Mouse (Mus musculus): Measurements from ENCODE around the gene 2310061I04Rik.
"Not testable (repeated sequence)": the region's sequence is repeated elsewhere in the genome, so short reads cannot be mapped to it uniquely, and the experiment has no call there.

2310061I04Rik gene

DNA sequence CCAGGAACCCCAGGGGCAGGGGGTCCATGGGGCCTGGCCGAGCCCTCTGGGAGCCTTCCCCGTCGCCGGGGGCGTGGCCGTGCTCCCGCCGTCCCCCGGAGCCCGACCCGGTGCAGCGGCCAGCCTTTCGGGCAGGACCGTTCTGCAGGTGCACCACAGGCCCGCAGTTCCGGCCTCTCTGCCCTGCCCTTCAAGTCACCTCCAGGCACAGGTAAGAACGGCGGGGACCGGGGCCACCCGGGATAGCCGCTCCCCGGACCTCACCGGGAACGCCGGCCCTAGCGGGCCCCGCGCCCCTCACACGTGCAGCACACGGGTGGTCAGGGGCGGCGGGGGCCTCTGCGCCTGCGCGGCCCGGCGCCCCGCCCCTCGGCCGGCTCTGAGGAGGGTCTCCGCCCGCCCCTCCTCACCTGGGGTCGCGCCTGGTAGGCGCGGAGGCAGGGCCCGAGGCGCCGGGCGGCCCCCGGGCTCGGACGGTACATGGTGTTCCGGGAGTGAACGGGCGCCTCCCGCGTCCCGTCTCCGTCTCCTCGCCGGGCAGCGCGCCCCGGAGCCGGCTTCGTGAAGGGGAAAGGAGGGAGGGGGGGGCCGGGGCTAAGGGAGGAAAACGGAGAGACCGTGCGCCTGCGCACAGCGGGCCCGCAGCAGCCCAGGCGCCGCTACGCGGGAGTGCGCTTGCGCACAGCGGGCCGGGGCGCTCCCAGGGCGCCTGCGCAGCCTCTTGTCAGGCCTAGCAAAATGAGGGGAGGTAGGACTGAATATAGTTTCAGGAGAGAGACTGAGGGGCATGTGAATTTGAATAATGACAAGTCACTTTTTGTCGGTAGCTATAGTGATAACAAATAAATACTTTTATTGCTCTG is at the start of gene 2310061I04Rik:
2310061I04Rik (minus strand) TSS at position 651 of the 863 bp plus-strand sequence.
- peak; percentile 89 for DNase-seq (ENCODE audit: low spot score)

DNA sequence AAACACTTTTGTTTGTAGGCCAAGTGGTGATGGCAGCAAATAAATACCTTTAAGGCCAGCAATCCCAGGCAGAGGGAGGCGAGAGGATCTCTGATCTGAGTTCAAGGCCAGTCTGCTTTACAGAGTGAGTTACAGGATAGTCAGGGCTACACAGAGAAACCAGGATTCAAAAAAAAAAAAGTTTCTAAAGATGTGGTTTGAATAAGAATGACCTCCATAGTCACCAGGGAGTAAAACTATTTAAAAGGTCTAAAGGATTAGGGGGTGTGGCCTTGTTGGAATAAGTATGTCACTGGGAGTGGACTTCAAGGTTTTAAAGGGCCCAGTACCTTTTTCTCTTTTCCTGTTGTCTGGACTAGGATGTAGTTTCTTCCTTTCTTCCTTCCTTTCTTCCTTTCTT is 42.7 kb upstream of the 2310061I04Rik start:
- DNase-seq (ENCODE audit: low spot score) = no peak

DNA sequence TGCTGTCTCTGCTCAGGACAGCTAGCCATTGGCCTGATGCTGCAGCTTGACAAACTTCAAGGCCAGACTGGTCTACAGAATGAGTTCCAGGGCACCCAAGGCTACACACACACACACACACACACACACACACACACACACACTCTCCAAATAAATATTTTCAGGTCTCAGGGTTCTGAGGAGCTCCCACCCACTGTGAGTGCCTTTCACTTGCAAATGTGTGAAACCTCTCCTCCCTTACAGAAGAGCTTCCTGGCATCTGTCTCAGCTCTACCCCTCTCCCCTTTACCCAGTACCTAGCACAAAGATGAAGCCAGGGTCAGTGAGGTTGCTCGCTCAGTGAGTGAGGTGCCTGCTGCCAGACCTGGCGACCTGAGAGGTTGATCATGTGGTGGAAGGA is 41.9 kb upstream of the 2310061I04Rik start:
- DNase-seq (ENCODE audit: low spot score) = no peak

DNA sequence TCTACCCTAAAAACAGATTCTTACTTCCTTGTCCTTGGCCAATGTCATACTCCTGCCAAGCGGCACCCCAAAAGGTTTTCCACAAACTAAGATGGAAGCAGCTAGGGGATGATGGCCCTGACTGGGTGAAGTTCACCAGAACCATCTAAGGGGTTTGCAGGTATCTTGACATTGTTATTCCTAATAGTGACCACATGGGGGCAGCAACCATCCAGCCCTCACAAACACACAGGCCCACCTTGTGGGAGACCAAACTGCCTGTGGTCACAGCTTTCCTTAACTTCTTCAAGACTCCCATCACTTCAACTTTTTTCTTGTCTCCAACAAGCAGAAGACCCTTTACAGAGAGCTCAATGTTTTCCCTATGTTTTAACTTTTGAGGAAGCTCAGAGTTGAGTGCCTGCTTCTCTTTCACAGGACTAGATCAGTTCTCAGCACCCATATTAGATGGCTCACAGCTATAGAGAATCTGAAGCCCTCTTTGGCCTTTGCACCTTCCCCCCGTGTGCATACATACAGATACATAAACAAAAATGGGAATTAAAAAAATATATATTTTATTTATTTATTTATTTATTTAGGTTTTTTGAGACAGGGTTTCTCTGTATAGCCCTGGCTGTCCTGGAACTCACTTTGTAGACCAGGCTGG is 40.6 kb upstream of the 2310061I04Rik start:
- no peak for DNase-seq (ENCODE audit: low spot score)

DNA sequence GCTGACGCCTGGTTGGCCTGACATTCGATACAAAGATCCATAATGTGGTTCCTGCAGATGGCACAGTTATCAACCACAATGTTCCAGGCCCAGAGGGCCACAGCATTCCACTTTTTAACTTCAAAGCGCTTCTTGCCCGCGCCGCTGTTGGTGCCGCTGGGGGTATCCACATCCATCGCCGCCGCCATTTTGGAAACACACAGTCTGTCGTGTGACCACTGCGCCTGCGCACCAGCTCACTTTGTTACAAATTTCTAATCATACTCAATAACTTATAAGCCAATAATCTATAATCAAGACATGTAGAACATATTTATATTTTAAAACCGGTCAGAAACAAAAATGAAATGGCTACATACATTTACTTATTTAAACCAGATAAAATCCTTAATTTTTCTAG is 38.5 kb upstream of the 2310061I04Rik start:
- not testable (repeated sequence) for DNase-seq (ENCODE audit: low spot score)

DNA sequence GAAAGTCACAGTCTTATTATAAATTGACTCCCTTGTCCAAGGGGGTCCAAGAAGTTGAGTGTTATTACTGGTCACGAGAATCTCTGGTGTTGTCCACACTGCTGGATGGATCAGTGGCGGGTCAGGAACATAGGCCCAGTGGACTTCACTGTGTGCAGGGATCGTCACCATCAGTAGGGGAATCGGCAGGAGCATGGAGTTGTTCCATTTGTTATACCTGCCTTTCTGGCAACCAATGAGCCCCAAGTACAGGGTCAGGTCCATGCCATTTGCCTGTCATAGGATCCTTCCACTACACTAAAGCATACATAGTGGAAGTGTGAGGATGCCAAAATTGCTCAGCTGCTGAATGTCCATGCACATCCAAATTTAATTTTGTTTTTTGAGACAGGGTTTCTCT is 35.4 kb upstream of the 2310061I04Rik start:
- no peak for DNase-seq (ENCODE audit: low spot score)

DNA sequence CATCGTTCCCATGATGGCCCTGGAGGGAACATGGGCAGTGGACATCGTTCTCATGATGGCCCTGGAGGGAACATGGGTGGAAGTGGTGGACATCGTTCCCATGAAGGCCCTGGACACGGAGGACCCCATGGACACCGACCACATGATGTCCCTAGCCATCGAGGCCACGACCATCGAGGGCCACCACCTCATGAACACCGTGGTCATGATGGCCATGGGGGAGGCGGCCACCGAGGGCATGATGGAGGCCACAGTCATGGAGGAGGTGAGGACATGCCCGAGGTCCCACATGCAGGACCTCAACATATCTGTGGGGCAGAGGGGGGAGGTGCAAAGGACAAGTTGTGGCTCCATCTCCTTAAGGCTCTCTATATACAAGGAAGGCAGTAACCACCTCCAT is 33.4 kb upstream of the 2310061I04Rik start:
- DNase-seq (ENCODE audit: low spot score) = no peak

DNA sequence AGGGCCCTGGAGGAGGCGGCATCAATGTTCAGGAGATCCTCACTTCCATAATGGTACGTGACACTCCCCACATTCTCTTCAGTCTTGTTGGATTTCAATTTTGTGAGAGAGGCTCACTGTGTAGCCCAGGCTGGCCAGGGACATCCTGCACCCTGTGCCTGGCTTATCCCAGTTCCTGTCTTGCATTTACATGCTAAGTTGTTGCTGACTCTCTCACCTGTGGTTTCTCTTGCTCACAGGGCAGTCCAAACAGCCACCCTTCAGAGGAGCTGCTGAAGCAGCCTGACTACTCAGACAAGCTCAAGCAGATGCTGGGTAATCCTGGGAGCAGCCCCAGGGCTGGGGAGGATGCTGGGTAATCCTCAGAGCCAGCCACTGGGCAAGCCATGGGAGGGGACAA is 32.3 kb upstream of the 2310061I04Rik start:
- DNase-seq (ENCODE audit: low spot score) = no peak

DNA sequence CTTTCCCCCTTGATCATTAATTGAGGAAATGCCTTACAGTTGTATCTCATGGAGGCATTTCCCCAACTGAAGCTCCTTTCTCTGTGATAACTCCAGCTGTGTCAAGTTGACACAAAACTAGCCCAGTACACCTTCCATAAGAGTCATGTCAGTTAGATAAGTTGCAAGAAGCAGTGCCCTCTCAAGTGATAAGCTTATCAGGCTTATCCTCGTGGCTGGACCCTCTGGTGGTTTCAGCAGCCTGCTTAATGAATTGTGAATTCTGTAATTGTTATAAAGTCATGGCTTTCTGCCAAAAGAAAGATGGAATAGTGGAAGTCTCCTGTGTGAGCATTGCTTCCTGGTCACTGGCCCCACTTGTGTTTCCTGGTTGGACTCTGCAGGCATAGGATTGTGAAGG is 30.2 kb upstream of the 2310061I04Rik start:
- no peak for DNase-seq (ENCODE audit: low spot score)

DNA sequence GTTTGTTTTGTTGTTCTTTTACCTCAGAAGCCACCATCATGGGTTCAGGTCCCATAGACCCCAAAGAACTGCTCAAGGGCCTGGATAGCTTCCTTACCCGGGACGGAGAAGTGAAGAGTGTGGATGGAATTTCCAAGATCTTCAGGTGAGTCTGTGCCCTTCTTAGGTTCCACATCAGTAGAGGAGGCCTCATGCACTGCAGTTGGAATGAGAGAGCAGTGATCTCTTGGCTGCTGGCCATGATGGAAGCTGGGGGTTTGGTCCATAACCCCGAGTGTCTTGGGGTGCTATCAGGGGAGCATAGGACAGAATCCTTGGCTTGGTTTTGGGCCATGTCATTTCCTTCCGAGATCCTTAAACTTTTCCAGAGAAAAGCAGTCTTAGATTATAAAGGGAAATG is 26.1 kb upstream of the 2310061I04Rik start:
- no peak for DNase-seq (ENCODE audit: low spot score)

DNA sequence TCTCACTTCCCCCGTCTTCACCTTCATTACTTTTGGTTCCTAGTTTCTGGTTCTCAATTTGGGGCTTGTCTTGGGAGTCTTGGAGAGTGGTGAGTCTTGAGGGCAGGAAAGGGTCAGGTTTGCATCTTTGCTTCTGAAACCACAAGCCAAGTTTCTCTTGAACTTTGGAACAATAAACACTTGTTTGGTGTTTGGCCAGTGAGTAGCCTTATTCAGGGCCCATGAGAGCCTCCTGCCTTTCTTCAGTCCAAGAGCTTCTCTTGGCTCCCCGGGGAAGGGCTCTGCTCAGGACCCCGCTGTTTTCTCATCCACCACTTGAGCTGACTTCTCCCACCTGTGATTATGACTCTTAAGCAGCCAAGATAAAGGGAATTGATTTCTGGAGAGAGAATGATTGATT is 25.3 kb upstream of the 2310061I04Rik start:
- DNase-seq (ENCODE audit: low spot score) = no peak

DNA sequence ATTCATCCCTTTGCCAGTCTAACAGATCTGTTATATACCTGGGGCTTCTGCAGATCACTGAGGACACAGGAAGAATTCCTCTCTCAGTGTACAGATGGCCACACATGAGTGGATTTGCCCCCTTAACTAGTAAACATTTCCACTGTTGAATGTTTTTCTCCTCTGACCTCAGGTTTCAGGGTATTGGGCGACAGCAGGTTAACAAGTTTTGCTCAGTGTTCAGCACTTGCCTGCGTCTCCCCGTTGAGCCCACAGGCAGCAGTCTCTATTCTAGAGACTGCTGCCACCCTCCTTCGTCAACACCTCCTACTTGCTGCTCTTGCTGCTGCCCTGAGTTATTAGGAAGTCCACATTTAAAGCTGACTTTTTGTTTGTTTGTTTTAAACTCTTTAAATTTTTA is 24.5 kb upstream of the 2310061I04Rik start:
- no peak for DNase-seq (ENCODE audit: low spot score)

DNA sequence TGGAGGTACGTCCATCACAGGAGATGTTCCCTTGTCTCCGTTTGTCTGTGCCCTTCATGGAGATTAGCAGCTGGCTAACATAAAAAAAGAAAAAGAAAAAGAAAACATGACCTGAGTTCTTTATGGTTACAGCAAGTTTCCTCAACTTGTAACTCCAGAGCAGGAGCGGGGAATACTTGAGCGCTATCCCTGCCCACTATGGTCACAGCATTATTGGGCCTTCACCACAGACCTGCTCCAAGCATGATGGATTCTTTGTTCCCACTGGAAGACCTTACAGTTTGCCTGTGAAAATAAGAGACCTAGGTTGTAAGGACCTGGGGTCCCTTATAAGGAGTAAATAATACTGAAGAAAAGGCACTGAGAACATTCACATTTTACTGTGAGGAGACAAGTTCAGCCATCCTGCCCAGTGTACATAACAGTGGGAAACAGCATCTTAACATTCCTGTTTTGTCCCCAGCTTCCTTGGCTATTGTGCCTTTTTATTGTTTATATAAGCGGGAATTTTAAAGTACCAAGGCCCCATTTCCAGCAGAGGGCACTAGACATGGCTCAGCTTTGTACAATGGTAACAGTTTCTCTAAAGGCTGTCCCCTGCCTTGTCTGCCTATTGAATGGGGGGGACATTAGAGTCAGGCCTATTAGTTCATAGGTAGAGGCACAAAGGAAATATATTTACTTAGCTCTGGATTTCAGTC is 23.8 kb upstream of the 2310061I04Rik start:
- DNase-seq (ENCODE audit: low spot score) = no peak

DNA sequence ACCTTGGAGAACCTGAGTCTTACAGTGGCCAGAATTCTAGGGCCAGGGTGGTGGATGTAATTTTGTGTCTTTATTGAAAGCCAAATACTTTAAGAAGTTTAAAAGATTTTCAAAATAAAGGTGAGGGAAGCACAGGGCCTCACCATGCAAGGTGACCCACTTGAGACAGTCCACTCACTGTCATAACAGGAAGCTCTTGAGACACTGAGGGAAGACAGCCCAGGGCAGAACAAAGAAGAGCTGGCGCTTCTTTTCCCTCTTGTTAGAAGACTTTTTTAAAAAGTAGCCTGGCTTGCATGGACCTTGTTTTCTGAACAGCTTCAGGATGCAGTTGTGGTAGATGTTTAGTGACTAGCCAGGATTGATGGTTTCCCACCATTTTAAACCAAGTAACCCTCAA is 23.2 kb upstream of the 2310061I04Rik start:
- DNase-seq (ENCODE audit: low spot score) = no peak

DNA sequence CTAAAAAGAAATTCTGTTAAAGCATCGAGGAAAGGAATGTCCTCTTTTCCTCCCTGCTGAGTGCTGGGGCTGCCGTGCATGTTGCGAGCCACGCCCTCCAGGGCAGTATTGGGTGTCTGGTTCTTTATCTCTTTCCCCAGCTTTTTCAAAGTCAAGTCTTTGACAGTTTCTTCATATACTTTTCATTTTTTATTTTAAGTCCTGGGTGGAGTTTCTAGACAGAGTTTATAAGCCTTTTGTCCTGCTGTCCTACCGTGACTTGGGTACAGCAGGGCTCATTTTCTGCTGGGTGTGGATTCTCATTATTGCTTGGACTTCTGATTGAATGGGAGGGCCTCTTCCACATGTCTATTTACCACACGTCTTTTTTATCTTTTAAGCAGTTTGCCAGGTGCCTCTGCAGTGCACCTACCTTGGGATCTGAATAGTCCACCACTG is 22.7 kb upstream of the 2310061I04Rik start:
- no peak for DNase-seq (ENCODE audit: low spot score)

DNA sequence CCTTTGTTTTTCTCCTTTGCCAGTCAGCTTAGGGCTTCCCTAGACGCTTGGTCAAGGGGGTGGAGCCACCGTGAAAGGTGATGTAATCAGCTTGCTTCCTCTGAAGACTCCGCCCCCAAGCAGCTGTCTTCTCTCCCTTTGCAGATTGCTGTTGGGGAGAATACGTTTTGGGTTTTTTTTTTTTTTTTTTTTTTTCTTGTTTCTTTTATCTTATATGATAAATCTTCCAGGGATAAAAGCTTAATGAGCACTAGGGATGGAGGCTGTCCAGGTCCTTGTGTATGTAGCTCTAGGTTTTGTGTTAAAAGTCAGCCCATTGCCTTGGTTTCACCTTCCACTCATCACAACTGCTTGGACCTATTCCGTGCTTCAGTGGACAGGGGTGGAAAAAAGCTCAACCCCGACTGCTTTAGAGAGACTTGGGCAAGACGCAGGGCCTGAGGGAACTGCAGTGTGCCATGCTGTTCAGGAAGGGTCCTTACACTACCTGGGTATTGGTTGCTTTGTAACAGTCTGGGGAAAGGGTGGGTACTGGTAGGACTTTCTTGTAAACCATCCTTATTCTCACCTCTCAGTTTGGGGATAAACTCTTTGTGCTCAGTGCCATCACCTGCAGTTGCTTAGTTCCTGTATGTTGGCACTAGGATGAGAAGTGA is 22.0 kb upstream of the 2310061I04Rik start:
- DNase-seq (ENCODE audit: low spot score) = peak; percentile 81

DNA sequence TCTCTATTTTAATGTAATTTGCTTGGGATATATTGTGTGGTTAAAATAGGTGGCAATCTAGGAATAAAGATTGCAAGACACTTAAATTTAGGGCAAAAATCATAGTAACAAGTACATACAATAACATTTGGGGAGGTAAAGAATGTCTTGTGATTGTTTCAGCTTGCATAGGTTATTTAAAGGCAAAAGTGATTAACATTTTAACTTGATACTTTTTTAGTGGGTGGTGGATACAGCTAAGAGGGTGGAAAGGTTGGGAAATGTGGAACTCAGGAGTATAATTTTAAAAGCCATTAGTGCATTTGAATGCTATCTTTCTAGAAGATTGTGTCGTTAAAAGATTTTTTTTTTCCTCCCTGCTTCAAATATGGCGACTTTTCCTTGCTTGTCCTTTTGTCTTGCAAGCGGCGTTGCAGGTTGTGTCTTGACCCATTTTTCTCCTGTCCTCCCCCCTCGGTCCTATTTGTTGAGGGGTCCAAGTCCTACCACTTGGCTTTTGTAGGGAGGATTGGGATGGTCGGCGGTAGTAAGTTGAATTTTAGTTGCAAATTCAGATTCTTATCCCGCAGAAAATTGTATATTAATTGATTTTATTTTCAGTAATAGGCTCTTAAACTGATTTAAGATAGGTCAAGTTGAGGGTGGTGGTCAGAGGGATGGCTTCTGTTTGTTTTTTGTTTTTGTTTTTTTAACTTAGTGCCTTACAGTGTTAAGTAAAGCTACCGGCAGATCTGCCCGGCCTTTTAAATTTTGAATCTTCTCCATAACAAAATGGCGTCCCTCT is 21.2 kb upstream of the 2310061I04Rik start:
- DNase-seq (ENCODE audit: low spot score) = peak; percentile 42

DNA sequence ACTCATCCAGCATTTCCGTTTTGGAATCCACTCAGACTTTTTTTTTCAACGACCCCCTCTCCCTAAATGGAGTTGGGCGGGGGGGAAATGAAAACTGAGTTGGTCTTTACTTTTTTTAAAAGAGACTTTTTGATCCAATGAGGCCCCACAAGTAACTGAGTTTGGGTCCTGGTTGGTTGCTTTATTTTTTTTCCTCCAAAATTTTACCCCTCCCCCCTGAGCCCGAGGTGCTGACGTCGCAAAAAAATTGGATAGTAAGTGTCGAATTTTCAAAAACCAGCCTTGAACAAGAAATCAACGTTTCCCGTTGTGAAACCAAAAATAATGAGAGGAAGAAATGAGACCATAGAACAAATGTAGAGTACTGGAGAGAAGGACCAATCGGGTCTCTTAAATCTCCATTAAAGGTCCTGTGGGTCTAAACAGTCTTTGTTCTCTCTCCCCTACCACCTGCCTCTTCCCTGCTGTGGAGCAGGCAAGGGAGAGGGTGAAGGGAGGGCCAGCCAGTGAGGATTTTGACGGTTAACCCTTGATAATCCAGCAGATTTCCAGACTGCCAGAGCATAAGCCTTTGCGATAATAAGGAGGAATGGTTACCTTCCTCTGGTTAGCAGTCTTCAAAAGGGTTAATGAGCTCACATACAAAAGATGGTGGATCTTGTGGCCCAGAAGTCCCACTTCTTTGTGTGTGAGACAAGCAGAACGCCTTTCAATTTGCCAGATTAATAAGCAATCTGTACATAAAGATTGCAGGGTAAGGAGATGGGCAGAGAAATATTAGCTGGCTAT is 20.4 kb upstream of the 2310061I04Rik start:
- peak; percentile 44 for DNase-seq (ENCODE audit: low spot score)

DNA sequence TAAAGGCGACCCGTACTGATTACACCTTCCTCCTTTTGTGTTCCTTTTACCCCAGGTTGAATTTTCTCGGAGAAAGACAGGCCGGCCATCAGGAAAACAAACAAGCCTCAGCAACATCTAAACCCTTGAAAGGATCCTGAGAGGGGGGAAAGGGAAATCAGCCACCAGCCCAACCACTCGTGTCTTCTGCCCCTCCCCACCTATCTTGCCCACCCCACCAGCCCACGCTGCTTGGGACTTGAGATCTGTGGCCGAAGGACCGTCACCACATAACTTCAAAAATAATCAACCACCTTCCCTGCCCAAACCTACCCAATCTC is 19.9 kb upstream of the 2310061I04Rik start:
- no peak for DNase-seq (ENCODE audit: low spot score)

DNA sequence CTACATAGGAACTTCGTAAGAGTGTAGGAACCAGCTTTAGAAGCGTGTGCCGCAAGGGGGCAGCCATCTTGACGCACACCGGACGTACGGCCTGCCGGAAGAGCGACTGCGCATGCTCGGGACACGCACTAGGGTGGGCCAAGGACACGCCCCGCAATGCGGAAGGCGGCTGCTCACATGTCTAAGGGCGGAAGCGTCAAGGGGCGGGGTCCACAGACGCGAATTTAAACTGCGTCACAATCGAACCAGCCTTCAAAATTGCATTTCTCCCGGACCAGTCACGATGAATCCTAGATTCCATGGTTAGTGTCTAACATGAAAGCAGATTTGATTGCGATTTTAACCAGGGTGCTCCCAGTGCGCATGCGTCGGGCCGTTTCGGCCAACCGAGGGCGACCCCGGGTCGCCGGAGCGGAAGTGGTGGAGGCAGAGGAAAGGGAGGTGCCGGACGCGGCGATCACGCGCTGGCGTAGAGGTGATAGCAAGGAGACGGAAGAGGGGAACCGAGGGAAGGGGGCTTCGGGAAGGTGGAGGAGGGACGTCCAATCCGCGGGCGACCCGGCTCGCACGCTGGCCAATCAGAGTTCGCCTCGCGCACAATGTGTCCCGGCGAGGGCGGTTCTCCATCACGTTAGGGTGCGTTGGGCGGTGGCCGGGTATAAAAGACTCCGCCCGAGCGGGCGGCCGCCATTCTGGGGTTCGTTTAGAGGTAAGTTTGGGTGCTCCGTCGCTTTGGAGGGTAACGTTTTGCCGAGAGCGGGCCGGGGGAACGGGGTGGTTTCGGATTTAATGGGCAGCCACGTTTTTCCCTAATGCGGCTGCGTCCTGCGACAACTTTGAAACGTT is 19.3 kb upstream of the 2310061I04Rik start, which contains the start of the genes Mrps18b and Ppp1r10:
Mrps18b (minus strand) TSS at position 93 of the 846 bp plus-strand sequence.
Ppp1r10 (plus strand) TSS at position 138 of the 846 bp plus-strand sequence.
- DNase-seq (ENCODE audit: low spot score) = peak; percentile 96

All from ovary, postnatal 14 days (tissue).